Mouse (Mus musculus): ENCODE measurements around the gene Cox19. TPM values are rescaled to one million over a fixed set of nuclear protein-coding genes. Genes with fewer than 3 reads are reported as not detected.

The Cox19 gene
- 89.4 and 91.8 TPM in 2 replicates for polyA plus RNA-seq (2014; fragmentation: Nextera tagmentation; extraction: Ambion mirVana)

DNA sequence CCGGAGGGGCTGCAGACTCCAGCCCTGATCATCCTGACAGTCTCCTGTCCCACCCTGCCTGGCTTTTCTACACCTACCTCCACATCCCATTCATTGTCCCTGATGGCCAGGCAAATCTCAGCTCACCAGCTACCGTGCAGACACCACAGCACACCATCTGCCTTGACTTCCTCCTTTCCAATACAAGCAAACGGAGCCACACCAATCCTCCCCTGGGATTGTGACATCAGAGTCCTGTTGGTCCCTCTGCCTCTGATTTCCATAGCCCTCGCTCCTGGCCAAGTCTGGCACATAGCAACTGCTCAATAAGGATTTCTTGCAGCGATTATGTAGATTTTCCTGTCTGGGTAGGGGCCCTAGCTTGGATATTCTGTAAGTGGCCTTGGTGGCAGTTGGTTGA lies at the start of gene Cox19:
Cox19 (minus strand) TSS at position 285 of the 400 bp plus-strand sequence.
- Histone ChIP-seq H3K4me1 (ENCODE audit: control insufficient read depth in 2 of 2, insufficient read depth in 2 of 2, low read length in 2 of 2) (peaks cover 6 to 7% of the 10 kb centered on the region in 2 experiments), H3K9me3 (ENCODE audit: control insufficient read depth, low read length) (no peaks in the 10 kb centered on the region), H3K27ac (replicated peaks in 1 of 2; ENCODE audit: control insufficient read depth in 1 of 2, insufficient read depth in 1 of 2, low read depth in 2 of 2, low read length in 2 of 2) (no peak within 1 kb of the TSS), H3K4me3 (ENCODE audit: control insufficient read depth in 1 of 2, insufficient read depth in 1 of 2, low read depth in 1 of 2, low read length in 2 of 2) (no peak within 1 kb of the TSS), H3K27me3 (ENCODE audit: control insufficient read depth, insufficient read depth, low read length) (peaks cover 36% of the 10 kb centered on the region), H3K9ac (ENCODE audit: low read length) (0 out of 2 replicates have a peak within 1 kb of the TSS, but pooled peaks have one; percentile 7), H3K36me3 (ENCODE audit: control insufficient read depth, insufficient read depth, low read length) (no peaks in the 10 kb centered on the region), H3K4me2 (ENCODE audit: low read length) (no peak within 1 kb of the TSS)
- ATAC-seq (ENCODE audit: insufficient number of reproducible peaks, insufficient read depth, low FRiP score, low read depth), result no peak
- WGBS, result 47% methylated on average over 5 of the region's 5 CpGs

- H3K9me3 ChIP-seq (ENCODE audit: control insufficient read depth, low read length), result no peaks in the 10 kb centered on the region
- no peak overlapping the region for H3K4me3 ChIP-seq (ENCODE audit: control insufficient read depth in 1 of 2, insufficient read depth in 1 of 2, low read depth in 1 of 2, low read length in 2 of 2)
- H3K27me3 ChIP-seq (ENCODE audit: control insufficient read depth, insufficient read depth, low read length), result no peaks in the 10 kb centered on the region; the same call in 1 of the 2 replicates
- H3K9ac ChIP-seq (ENCODE audit: low read length), result no peak overlapping the region
- H3K27ac ChIP-seq (replicated peaks in 1 of 2; ENCODE audit: control insufficient read depth in 1 of 2, insufficient read depth in 1 of 2, low read depth in 2 of 2, low read length in 2 of 2), result no peak overlapping the region
- peaks cover 17 to 22% of the 10 kb centered on the region in 2 experiments for H3K4me1 ChIP-seq (ENCODE audit: control insufficient read depth in 2 of 2, insufficient read depth in 2 of 2, low read length in 2 of 2)
- H3K4me2 ChIP-seq (ENCODE audit: low read length), result no peak overlapping the region
- ATAC-seq (ENCODE audit: insufficient number of reproducible peaks, insufficient read depth, low FRiP score, low read depth), result no peak
- H3K36me3 ChIP-seq (ENCODE audit: control insufficient read depth, insufficient read depth, low read length), result no peaks in the 10 kb centered on the region
- WGBS, result 72% methylated on average over 14 of the region's 14 CpGs
Measured at GRCm38 (mm10) chr5:139399991-139400390, 48.8 kb upstream of the Cox19 start.

- ATAC-seq (ENCODE audit: insufficient number of reproducible peaks, insufficient read depth, low FRiP score, low read depth), result no peak
- Histone ChIP-seq H3K4me3 (ENCODE audit: control insufficient read depth in 1 of 2, insufficient read depth in 1 of 2, low read depth in 1 of 2, low read length in 2 of 2) (no peak overlapping the region), H3K27me3 (ENCODE audit: control insufficient read depth, insufficient read depth, low read length) (no peaks in the 10 kb centered on the region; the same call in 1 of the 2 replicates), H3K27ac (replicated peaks in 1 of 2; ENCODE audit: control insufficient read depth in 1 of 2, insufficient read depth in 1 of 2, low read depth in 2 of 2, low read length in 2 of 2) (no peak overlapping the region), H3K4me1 (ENCODE audit: control insufficient read depth in 2 of 2, insufficient read depth in 2 of 2, low read length in 2 of 2) (peaks cover 16 to 20% of the 10 kb centered on the region in 2 experiments), H3K9me3 (ENCODE audit: control insufficient read depth, low read length) (no peaks in the 10 kb centered on the region), H3K36me3 (ENCODE audit: control insufficient read depth, insufficient read depth, low read length) (peaks cover 3% of the 10 kb centered on the region), H3K4me2 (ENCODE audit: low read length) (peak overlapping the region; percentile 23; the same call in 1 of the 2 replicates), H3K9ac (ENCODE audit: low read length) (peak overlapping the region; percentile 48; the same call in 1 of the 2 replicates)
- 65% methylated on average over 5 of the region's 5 CpGs for WGBS
Measured at GRCm38 (mm10) chr5:139398786-139399185, 47.6 kb upstream of the Cox19 start.

GRCm38 (mm10) chr5:139397959-139398753 lies 46.9 kb upstream of the Cox19 start:
- no peaks in the 10 kb centered on the region; the same call in 1 of the 2 replicates for H3K27me3 ChIP-seq (ENCODE audit: control insufficient read depth, insufficient read depth, low read length)
- H3K4me2 ChIP-seq (ENCODE audit: low read length), result peak overlapping the region; percentile 23; the same call in 1 of the 2 replicates
- peak; percentile 81 for ATAC-seq (ENCODE audit: insufficient number of reproducible peaks, insufficient read depth, low FRiP score, low read depth)
- H3K4me1 ChIP-seq (ENCODE audit: control insufficient read depth in 2 of 2, insufficient read depth in 2 of 2, low read length in 2 of 2), result peaks cover 16 to 20% of the 10 kb centered on the region in 2 experiments
- H3K9ac ChIP-seq (ENCODE audit: low read length), result peak overlapping the region; percentile 48; the same call in 1 of the 2 replicates
- no peaks in the 10 kb centered on the region for H3K9me3 ChIP-seq (ENCODE audit: control insufficient read depth, low read length)
- WGBS, result 11% methylated on average over 5 of the region's 5 CpGs
- H3K27ac ChIP-seq (replicated peaks in 1 of 2; ENCODE audit: control insufficient read depth in 1 of 2, insufficient read depth in 1 of 2, low read depth in 2 of 2, low read length in 2 of 2), result 0 out of 4 replicates have a peak overlapping the region, but pooled peaks have one; percentile 18 to 35
- no peak overlapping the region for H3K4me3 ChIP-seq (ENCODE audit: control insufficient read depth in 1 of 2, insufficient read depth in 1 of 2, low read depth in 1 of 2, low read length in 2 of 2)
- H3K36me3 ChIP-seq (ENCODE audit: control insufficient read depth, insufficient read depth, low read length), result peaks cover 9% of the 10 kb centered on the region

- Histone ChIP-seq H3K4me2 (ENCODE audit: low read length) (no peak overlapping the region), H3K9ac (ENCODE audit: low read length) (peak overlapping the region; percentile 13; the same call in 1 of the 2 replicates), H3K4me3 (ENCODE audit: control insufficient read depth in 1 of 2, insufficient read depth in 1 of 2, low read depth in 1 of 2, low read length in 2 of 2) (no peak overlapping the region), H3K9me3 (ENCODE audit: control insufficient read depth, low read length) (no peaks in the 10 kb centered on the region), H3K4me1 (ENCODE audit: control insufficient read depth in 2 of 2, insufficient read depth in 2 of 2, low read length in 2 of 2) (peaks cover 16 to 20% of the 10 kb centered on the region in 2 experiments), H3K27me3 (ENCODE audit: control insufficient read depth, insufficient read depth, low read length) (no peaks in the 10 kb centered on the region; the same call in 1 of the 2 replicates), H3K27ac (replicated peaks in 1 of 2; ENCODE audit: control insufficient read depth in 1 of 2, insufficient read depth in 1 of 2, low read depth in 2 of 2, low read length in 2 of 2) (0 out of 4 replicates have a peak overlapping the region, but pooled peaks of 1 of the 2 experiments have one; percentile 35), H3K36me3 (ENCODE audit: control insufficient read depth, insufficient read depth, low read length) (peaks cover 16% of the 10 kb centered on the region)
- no peak for ATAC-seq (ENCODE audit: insufficient number of reproducible peaks, insufficient read depth, low FRiP score, low read depth)
- WGBS, result 72% methylated on average over 4 of the region's 4 CpGs
Measured at GRCm38 (mm10) chr5:139397359-139397916, 46.2 kb upstream of the Cox19 start.

- Histone ChIP-seq H3K36me3 (ENCODE audit: control insufficient read depth, insufficient read depth, low read length) (peaks cover 23% of the 10 kb centered on the region), H3K27me3 (ENCODE audit: control insufficient read depth, insufficient read depth, low read length) (no peaks in the 10 kb centered on the region), H3K9me3 (ENCODE audit: control insufficient read depth, low read length) (no peaks in the 10 kb centered on the region), H3K4me2 (ENCODE audit: low read length) (no peak overlapping the region), H3K4me1 (ENCODE audit: control insufficient read depth in 2 of 2, insufficient read depth in 2 of 2, low read length in 2 of 2) (peaks cover 19 to 25% of the 10 kb centered on the region in 2 experiments), H3K9ac (ENCODE audit: low read length) (no peak overlapping the region), H3K27ac (replicated peaks in 1 of 2; ENCODE audit: control insufficient read depth in 1 of 2, insufficient read depth in 1 of 2, low read depth in 2 of 2, low read length in 2 of 2) (no peak overlapping the region), H3K4me3 (ENCODE audit: control insufficient read depth in 1 of 2, insufficient read depth in 1 of 2, low read depth in 1 of 2, low read length in 2 of 2) (no peak overlapping the region)
- no peak for ATAC-seq (ENCODE audit: insufficient number of reproducible peaks, insufficient read depth, low FRiP score, low read depth)
- 97% methylated on average over 4 of the region's 4 CpGs for WGBS
Measured at GRCm38 (mm10) chr5:139395528-139395927, 44.3 kb upstream of the Cox19 start.

GRCm38 (mm10) chr5:139394399-139394798 lies 43.2 kb upstream of the Cox19 start:
- Histone ChIP-seq H3K4me3 (ENCODE audit: control insufficient read depth in 1 of 2, insufficient read depth in 1 of 2, low read depth in 1 of 2, low read length in 2 of 2) (no peak overlapping the region), H3K9me3 (ENCODE audit: control insufficient read depth, low read length) (no peaks in the 10 kb centered on the region), H3K4me1 (ENCODE audit: control insufficient read depth in 2 of 2, insufficient read depth in 2 of 2, low read length in 2 of 2) (peaks cover 25 to 31% of the 10 kb centered on the region in 2 experiments), H3K9ac (ENCODE audit: low read length) (no peak overlapping the region), H3K27me3 (ENCODE audit: control insufficient read depth, insufficient read depth, low read length) (no peaks in the 10 kb centered on the region), H3K36me3 (ENCODE audit: control insufficient read depth, insufficient read depth, low read length) (peaks cover 23% of the 10 kb centered on the region), H3K4me2 (ENCODE audit: low read length) (no peak overlapping the region), H3K27ac (replicated peaks in 1 of 2; ENCODE audit: control insufficient read depth in 1 of 2, insufficient read depth in 1 of 2, low read depth in 2 of 2, low read length in 2 of 2) (no peak overlapping the region)
- ATAC-seq (ENCODE audit: insufficient number of reproducible peaks, insufficient read depth, low FRiP score, low read depth), result no peak
- WGBS, result 59% methylated on average over 7 of the region's 7 CpGs

Measured in heart, embryonic 14.5 days (tissue).